Mouse (Mus musculus) cerebellum, postnatal 14 days (tissue): ENCODE measurements around the gene Rest.
"Not testable (repeated sequence)": the region's sequence is repeated elsewhere in the genome, so short reads cannot be mapped to it uniquely, and the experiment has no call there.

Experiments used
- DNase-seq, 2 experiments: peaks; one replicate each; pipeline ENCODE4 v3.0.0; 2021; ENCODE audit warnings: mixed read lengths in 2 of 2

The Rest gene

GRCm38 (mm10) chr5:77265081-77265670 lies at the start of gene Rest:
TSS of gene Rest (plus strand) at chr5:77265491.
- DNase-seq = peak; percentile 59 to 67

- DNase-seq = peak; percentile 78 to 84
Observed at GRCm38 (mm10) chr5:77217211-77217610, 48.1 kb upstream of the Rest start.

- DNase-seq = no peak
Observed at GRCm38 (mm10) chr5:77217724-77218123, 47.6 kb upstream of the Rest start.

- no peak for DNase-seq
Observed at GRCm38 (mm10) chr5:77223043-77223975, 42.0 kb upstream of the Rest start.

GRCm38 (mm10) chr5:77228986-77229385 lies 36.3 kb upstream of the Rest start:
- peak in 1 of 2 experiments; percentile 20 for DNase-seq

GRCm38 (mm10) chr5:77231863-77232262 lies 33.4 kb upstream of the Rest start:
- DNase-seq = not testable (repeated sequence)

GRCm38 (mm10) chr5:77234921-77235320 lies 30.4 kb upstream of the Rest start:
- no peak for DNase-seq

GRCm38 (mm10) chr5:77237104-77237503 lies 28.2 kb upstream of the Rest start:
- DNase-seq = no peak

- no peak for DNase-seq
Observed at GRCm38 (mm10) chr5:77244331-77244987, 20.8 kb upstream of the Rest start.

GRCm38 (mm10) chr5:77245463-77245786 lies 19.9 kb upstream of the Rest start:
- DNase-seq = no peak

GRCm38 (mm10) chr5:77245787-77246671 lies 19.3 kb upstream of the Rest start:
- no peak for DNase-seq

GRCm38 (mm10) chr5:77250083-77250482 lies 15.2 kb upstream of the Rest start:
- DNase-seq = no peak

GRCm38 (mm10) chr5:77251656-77252055 lies 13.6 kb upstream of the Rest start:
- DNase-seq = no peak

- DNase-seq = no peak
Observed at GRCm38 (mm10) chr5:77252115-77252827, 13.0 kb upstream of the Rest start.

GRCm38 (mm10) chr5:77253154-77253553 lies 12.1 kb upstream of the Rest start:
- DNase-seq = no peak

GRCm38 (mm10) chr5:77254402-77254801 lies 10.9 kb upstream of the Rest start:
- DNase-seq = no peak

- no peak for DNase-seq
Observed at GRCm38 (mm10) chr5:77257603-77258002, 7.7 kb upstream of the Rest start.

- no peak for DNase-seq
Observed at GRCm38 (mm10) chr5:77259315-77259714, 6.0 kb upstream of the Rest start.

- no peak for DNase-seq
Observed at GRCm38 (mm10) chr5:77260141-77260540, 5.2 kb upstream of the Rest start.

- no peak for DNase-seq
Observed at GRCm38 (mm10) chr5:77261137-77261536, 4.2 kb upstream of the Rest start.

- DNase-seq = no peak
Observed at GRCm38 (mm10) chr5:77262105-77262504, 3.2 kb upstream of the Rest start.

- DNase-seq = peak; percentile 48 to 53
Observed at GRCm38 (mm10) chr5:77265671-77266065, 377 bp downstream of the Rest start.
